Mouse (Mus musculus): Measurements from ENCODE around the gene Jmjd4.
A peak's percentile ranks its signal among the peaks of the same experiment; 100 is the strongest.

Gene Jmjd4

DNA sequence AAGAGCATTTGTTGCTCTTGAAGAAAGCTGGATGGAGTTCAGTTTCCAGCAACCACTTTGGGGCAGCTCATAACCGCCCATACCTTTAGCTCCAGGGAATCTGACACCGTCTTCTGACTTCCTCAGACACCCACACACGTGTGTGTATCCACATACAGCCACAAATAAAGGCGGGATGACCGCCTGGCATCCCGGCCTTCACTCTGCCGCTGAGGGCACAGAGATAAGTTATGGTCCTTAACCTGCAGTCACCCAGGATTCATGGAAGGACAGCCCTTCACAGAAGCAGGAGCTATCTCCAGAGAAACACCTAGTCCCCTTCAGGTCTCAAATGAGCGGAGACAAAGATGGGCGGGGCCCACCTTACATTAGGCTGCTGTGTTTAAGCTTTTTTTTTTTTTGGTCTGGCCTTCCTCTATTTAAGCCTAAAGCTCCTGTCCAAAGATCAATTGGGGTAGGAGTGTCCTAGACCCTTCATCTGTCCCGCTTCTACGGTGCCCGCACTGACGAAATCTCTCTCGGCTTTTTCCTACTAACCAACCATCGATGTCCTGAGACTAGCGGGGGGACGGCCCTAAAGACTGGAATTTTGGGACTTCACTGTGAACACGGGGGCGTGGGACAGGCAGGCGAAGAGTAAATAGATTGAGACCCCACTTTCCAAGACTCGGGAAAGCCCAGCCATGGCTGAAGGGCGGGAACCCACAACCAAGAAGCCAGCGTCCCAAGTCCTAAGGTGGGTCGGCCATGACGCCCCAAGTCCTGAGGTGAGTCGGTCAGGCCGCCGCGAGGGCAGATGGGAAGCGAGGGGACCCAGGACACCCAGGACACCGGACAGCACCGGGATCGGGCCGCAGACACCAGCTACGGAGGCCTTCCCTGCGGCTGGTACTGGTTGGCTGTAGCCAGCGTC lies 21.8 kb downstream of the Jmjd4 start:
- DNase-seq (ENCODE audit: low spot score): peak; percentile 17

DNA sequence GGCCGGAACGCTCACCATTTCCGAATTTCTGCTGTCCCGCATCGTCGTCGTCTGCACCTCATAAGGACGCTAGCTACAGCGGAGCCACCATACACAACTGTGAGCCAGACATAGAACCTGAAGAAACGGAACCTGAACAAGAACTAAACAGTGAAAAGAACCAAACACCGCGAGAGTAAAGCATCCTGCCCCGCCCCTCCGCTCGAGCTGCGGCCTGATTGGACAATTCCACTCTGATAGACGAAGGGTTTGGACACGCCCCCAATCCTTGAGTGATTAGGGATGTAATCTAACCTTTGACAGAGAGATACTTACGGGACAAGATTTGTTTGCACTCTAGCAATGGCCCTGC lies 22.5 kb downstream of the Jmjd4 start, which contains the start of gene Zfp867:
Gene Zfp867 (minus strand): TSS at position 149 of the 352 bp plus-strand sequence.
- peak; percentile 98 for DNase-seq (ENCODE audit: low spot score)

DNA sequence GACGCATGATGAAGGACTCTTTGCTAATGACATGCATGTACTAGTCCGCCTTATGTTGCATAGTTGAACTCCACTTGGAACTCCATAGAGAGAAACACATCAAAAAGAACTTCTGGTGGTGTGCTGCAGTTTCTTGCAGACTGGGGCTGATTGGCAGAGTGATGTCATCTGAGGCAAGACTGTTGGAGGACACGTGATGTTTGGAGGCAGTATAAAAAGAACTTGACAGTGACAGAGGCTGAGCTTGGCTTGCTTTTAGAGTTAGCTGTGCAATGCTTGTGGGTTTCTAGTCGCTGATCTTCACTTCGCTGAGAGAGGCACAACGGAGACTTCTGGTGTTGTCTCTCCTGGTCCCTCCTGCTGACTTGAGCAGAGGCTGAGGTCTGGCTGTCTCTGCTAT lies 27.4 kb downstream of the Jmjd4 start:
- DNase-seq (ENCODE audit: low spot score): no peak

GRCm38 (mm10) chr11:59483212-59483611 lies 33.4 kb downstream of the Jmjd4 start:
- peak; percentile 85 for DNase-seq (ENCODE audit: low spot score)

- no peak for DNase-seq (ENCODE audit: low spot score)
Measured at GRCm38 (mm10) chr11:59485641-59486040, 35.8 kb downstream of the Jmjd4 start.

DNA sequence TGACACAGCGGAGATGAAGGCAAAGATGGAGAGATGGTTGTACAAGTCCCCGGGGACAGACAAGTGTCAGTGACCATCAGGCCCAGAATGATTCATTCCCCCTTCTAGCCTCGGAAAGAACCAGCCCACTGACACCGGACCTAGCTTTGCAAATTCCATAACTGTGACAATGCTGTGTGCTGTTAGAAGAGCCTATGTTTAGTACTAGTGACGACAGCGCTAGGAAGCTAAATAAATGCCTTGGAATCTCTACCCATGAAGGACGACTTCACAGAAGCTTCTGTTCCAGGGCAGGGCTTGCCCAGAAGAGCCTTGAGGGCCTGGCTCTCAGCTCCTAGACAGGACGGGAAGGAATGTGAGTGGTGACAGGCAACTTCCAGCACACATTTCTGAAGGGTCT lies 36.4 kb downstream of the Jmjd4 start:
- no peak for DNase-seq (ENCODE audit: low spot score)

- DNase-seq (ENCODE audit: low spot score): no peak
Measured at GRCm38 (mm10) chr11:59496672-59497310, 46.9 kb downstream of the Jmjd4 start.

GRCm38 (mm10) chr11:59497747-59498146 lies 47.9 kb downstream of the Jmjd4 start:
- no peak for DNase-seq (ENCODE audit: low spot score)

GRCm38 (mm10) chr11:59501978-59502700 lies 52.3 kb downstream of the Jmjd4 start:
- DNase-seq (ENCODE audit: low spot score): no peak

GRCm38 (mm10) chr11:59505351-59505838 lies 55.5 kb downstream of the Jmjd4 start:
- DNase-seq (ENCODE audit: low spot score): peak; percentile 70

DNA sequence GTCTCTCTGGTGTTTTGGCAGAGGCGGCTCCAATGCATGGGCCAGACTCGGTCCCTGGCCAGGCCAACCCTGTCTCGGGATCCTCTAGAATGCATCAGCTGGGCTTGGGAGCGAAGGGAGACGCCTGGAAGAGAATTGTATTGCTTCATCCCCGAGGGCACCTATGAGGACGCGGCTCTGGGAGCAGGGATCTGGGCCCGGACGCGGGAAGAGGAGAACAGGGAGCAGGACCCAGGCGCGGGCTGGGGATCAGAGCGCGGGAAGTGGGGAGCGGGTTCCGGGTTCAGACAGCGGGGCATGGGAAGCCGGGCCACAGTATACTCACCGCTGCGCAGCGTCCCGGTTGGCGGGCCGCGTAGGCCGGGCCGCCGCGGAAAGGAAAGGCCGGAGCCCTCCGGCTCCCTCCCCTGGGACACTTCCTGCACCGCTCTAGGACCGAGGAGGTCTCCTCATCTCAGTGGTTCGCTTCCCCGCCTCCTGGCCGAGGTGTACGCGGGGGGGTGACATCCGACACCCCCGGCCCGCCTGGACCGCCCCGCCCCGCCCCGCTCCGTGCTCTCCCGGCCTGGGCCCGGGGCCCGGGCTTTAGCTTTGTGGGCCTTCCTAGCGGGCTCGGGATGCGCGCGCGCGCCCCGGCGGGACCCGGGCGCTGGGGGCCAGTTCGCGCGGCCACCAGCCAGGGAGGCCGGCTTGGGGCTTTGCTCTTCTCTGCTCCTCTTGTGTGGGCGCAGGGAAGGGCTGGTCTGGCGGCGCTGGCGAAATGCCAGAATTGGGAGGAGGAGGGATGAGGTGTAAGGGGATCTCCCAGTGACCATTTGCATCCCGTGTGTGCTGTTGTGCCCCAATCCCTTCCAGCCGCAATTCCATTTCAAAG lies 56.2 kb downstream of the Jmjd4 start:
- peak; percentile 90 for DNase-seq (ENCODE audit: low spot score)

DNA sequence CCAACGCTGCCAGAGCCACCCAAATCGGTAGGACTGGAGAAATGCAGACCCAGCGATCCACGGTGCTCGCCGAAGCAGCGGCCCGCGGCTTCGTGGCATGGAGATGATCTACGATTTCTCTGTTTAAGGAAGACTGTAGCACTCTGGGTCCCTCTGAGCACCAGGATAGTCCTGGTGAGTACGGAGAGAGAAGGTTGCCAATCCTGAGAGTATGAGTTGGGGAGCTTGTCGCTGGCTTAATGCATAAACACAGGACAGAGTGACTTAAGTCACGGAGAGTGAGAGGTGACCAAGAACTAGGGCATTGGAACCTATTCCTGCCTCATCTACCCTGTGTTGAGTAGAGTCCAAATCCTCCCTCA lies 56.8 kb downstream of the Jmjd4 start:
- no peak for DNase-seq (ENCODE audit: low spot score)
